Mouse (Mus musculus) ES-E14 (cell line): ENCODE measurements around the gene Rbm47.
"Not testable (repeated sequence)": the region's sequence is repeated elsewhere in the genome, so short reads cannot be mapped to it uniquely, and the experiment has no call there.

Source experiments
- CHD2 ChIP-seq: IDR thresholded peaks from 2 replicates; pipeline ENCODE4 v1.6.1; 2014; ENCODE audit warnings: mild to moderate bottlenecking, low read depth, low read length, inconsistent platforms
- HCFC1 ChIP-seq: IDR thresholded peaks from 2 replicates; pipeline ENCODE4 v1.6.1; 2012; ENCODE audit warnings: low read length, inconsistent platforms, borderline replicate concordance; ENCODE audit not compliant: insufficient read depth
- ZNF384 ChIP-seq: IDR thresholded peaks from 2 replicates; pipeline ENCODE4 v1.6.1; 2012; ENCODE audit warnings: low read depth, low read length, inconsistent platforms

DNA sequence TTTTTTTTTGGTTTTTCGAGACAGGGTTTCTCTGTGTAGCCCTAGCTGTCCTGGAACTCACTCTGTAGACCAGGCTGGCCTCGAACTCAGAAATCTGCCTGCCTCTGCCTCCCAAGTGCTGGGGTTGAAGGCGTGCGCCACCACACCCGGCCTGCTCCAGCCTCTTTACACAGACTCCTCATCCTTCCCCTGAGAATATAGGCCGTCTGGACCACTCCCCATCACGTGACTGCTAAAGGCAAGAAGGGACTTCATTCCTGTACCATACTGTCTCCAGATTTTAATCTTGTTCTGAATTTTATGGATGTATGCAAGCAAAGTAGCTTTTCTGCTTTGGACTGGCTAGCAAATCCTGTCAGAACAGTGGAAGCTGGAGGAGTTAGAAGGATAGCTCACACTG lies 15.7 kb upstream of the Rbm47 start:
- not testable (repeated sequence) for TF ChIP-seq CHD2, HCFC1, ZNF384
